Mouse (Mus musculus): ENCODE results near the gene Slit3. TPM values are rescaled to one million over a fixed set of nuclear protein-coding genes. Genes with fewer than 3 reads are reported as not detected.

The Slit3 gene
- total and polyA plus RNA-seq, 2 experiments: 0.09 to 0.12 TPM

- no peak overlapping the region for H3K9ac ChIP-seq (ENCODE audit: low read depth, low read length)
- no peak for DNase-seq (ENCODE audit: extremely low read depth, low read depth, low spot score)
- no peaks in the 10 kb centered on the region for H3K4me1 ChIP-seq (ENCODE audit: control insufficient read depth, insufficient read depth, low read length)
- no peak overlapping the region for H3K4me3 ChIP-seq (ENCODE audit: insufficient read depth, low read depth, low read length)
- WGBS: 88% methylated on average over 2 of the region's 2 CpGs
- H3K79me2 ChIP-seq (ENCODE audit: control insufficient read depth, insufficient read depth, low read length): no peaks in the 10 kb centered on the region
- no peaks in the 10 kb centered on the region for H3K27me3 ChIP-seq (ENCODE audit: control insufficient read depth, insufficient read depth, low read length)
- no peak for TF ChIP-seq POLR2A (IDR thresholded peaks at IDR 0.05; ENCODE audit: extremely low read depth, insufficient read depth, low read length)
- TF ChIP-seq CTCF (IDR thresholded peaks at IDR 0.05; ENCODE audit: low read depth, low read length): no peak
- no peaks in the 10 kb centered on the region for H3K36me3 ChIP-seq (ENCODE audit: control insufficient read depth, insufficient read depth, low read length)
- no peak overlapping the region for H3K27ac ChIP-seq (replicated peaks; ENCODE audit: insufficient read depth, low read depth, low read length)
Observed at GRCm38 (mm10) chr11:35558311-35558710, 437.3 kb downstream of the Slit3 start.

GRCm38 (mm10) chr11:35559386-35559785 is 438.4 kb downstream of the Slit3 start:
- Histone ChIP-seq H3K27ac (replicated peaks; ENCODE audit: insufficient read depth, low read depth, low read length) (no peak overlapping the region), H3K27me3 (ENCODE audit: control insufficient read depth, insufficient read depth, low read length) (no peaks in the 10 kb centered on the region), H3K36me3 (ENCODE audit: control insufficient read depth, insufficient read depth, low read length) (no peaks in the 10 kb centered on the region), H3K79me2 (ENCODE audit: control insufficient read depth, insufficient read depth, low read length) (no peaks in the 10 kb centered on the region), H3K9ac (ENCODE audit: low read depth, low read length) (no peak overlapping the region), H3K4me1 (ENCODE audit: control insufficient read depth, insufficient read depth, low read length) (no peaks in the 10 kb centered on the region), H3K4me3 (ENCODE audit: insufficient read depth, low read depth, low read length) (no peak overlapping the region)
- 88% methylated on average over 3 of the region's 3 CpGs for WGBS
- no peak for TF ChIP-seq POLR2A (IDR thresholded peaks at IDR 0.05; ENCODE audit: extremely low read depth, insufficient read depth, low read length)
- no peak for TF ChIP-seq CTCF (IDR thresholded peaks at IDR 0.05; ENCODE audit: low read depth, low read length)
- DNase-seq (ENCODE audit: extremely low read depth, low read depth, low spot score): no peak

GRCm38 (mm10) chr11:35561760-35562159 is 440.7 kb downstream of the Slit3 start:
- TF ChIP-seq CTCF (IDR thresholded peaks at IDR 0.05; ENCODE audit: low read depth, low read length) (no peak), POLR2A (IDR thresholded peaks at IDR 0.05; ENCODE audit: extremely low read depth, insufficient read depth, low read length) (no peak)
- Histone ChIP-seq H3K36me3 (ENCODE audit: control insufficient read depth, insufficient read depth, low read length) (no peaks in the 10 kb centered on the region), H3K9ac (ENCODE audit: low read depth, low read length) (no peak overlapping the region), H3K27me3 (ENCODE audit: control insufficient read depth, insufficient read depth, low read length) (no peaks in the 10 kb centered on the region), H3K27ac (replicated peaks; ENCODE audit: insufficient read depth, low read depth, low read length) (no peak overlapping the region), H3K4me1 (ENCODE audit: control insufficient read depth, insufficient read depth, low read length) (no peaks in the 10 kb centered on the region), H3K4me3 (ENCODE audit: insufficient read depth, low read depth, low read length) (no peak overlapping the region), H3K79me2 (ENCODE audit: control insufficient read depth, insufficient read depth, low read length) (no peaks in the 10 kb centered on the region)
- WGBS: 86% methylated on average over 9 of the region's 9 CpGs
- DNase-seq (ENCODE audit: extremely low read depth, low read depth, low spot score): no peak

GRCm38 (mm10) chr11:35565322-35565721 is 444.3 kb downstream of the Slit3 start:
- Histone ChIP-seq H3K79me2 (ENCODE audit: control insufficient read depth, insufficient read depth, low read length) (no peaks in the 10 kb centered on the region), H3K4me1 (ENCODE audit: control insufficient read depth, insufficient read depth, low read length) (no peaks in the 10 kb centered on the region), H3K36me3 (ENCODE audit: control insufficient read depth, insufficient read depth, low read length) (no peaks in the 10 kb centered on the region), H3K27me3 (ENCODE audit: control insufficient read depth, insufficient read depth, low read length) (no peaks in the 10 kb centered on the region), H3K9ac (ENCODE audit: low read depth, low read length) (no peak overlapping the region), H3K27ac (replicated peaks; ENCODE audit: insufficient read depth, low read depth, low read length) (no peak overlapping the region), H3K4me3 (ENCODE audit: insufficient read depth, low read depth, low read length) (no peak overlapping the region)
- TF ChIP-seq CTCF (IDR thresholded peaks at IDR 0.05; ENCODE audit: low read depth, low read length) (no peak), POLR2A (IDR thresholded peaks at IDR 0.05; ENCODE audit: extremely low read depth, insufficient read depth, low read length) (no peak)
- no peak for DNase-seq (ENCODE audit: extremely low read depth, low read depth, low spot score)
- WGBS: 30% methylated on average over 6 of the region's 6 CpGs

- DNase-seq (ENCODE audit: extremely low read depth, low read depth, low spot score): no peak
- H3K4me1 ChIP-seq (ENCODE audit: control insufficient read depth, insufficient read depth, low read length): no peaks in the 10 kb centered on the region
- H3K9ac ChIP-seq (ENCODE audit: low read depth, low read length): no peak overlapping the region
- H3K27me3 ChIP-seq (ENCODE audit: control insufficient read depth, insufficient read depth, low read length): no peaks in the 10 kb centered on the region
- no peak overlapping the region for H3K4me3 ChIP-seq (ENCODE audit: insufficient read depth, low read depth, low read length)
- H3K36me3 ChIP-seq (ENCODE audit: control insufficient read depth, insufficient read depth, low read length): no peaks in the 10 kb centered on the region
- no peak overlapping the region for H3K27ac ChIP-seq (replicated peaks; ENCODE audit: insufficient read depth, low read depth, low read length)
- WGBS: 74% methylated on average over 3 of the region's 3 CpGs
- no peaks in the 10 kb centered on the region for H3K79me2 ChIP-seq (ENCODE audit: control insufficient read depth, insufficient read depth, low read length)
- no peak for TF ChIP-seq CTCF (IDR thresholded peaks at IDR 0.05; ENCODE audit: low read depth, low read length)
- TF ChIP-seq POLR2A (IDR thresholded peaks at IDR 0.05; ENCODE audit: extremely low read depth, insufficient read depth, low read length): no peak
Observed at GRCm38 (mm10) chr11:35566686-35567085, 445.7 kb downstream of the Slit3 start.

GRCm38 (mm10) chr11:35569126-35569916 is 448.3 kb downstream of the Slit3 start:
- 80% methylated on average over 6 of the region's 6 CpGs for WGBS
- Histone ChIP-seq H3K27me3 (ENCODE audit: control insufficient read depth, insufficient read depth, low read length) (no peaks in the 10 kb centered on the region), H3K4me3 (ENCODE audit: insufficient read depth, low read depth, low read length) (no peak overlapping the region), H3K79me2 (ENCODE audit: control insufficient read depth, insufficient read depth, low read length) (no peaks in the 10 kb centered on the region), H3K36me3 (ENCODE audit: control insufficient read depth, insufficient read depth, low read length) (no peaks in the 10 kb centered on the region), H3K27ac (replicated peaks; ENCODE audit: insufficient read depth, low read depth, low read length) (no peak overlapping the region), H3K4me1 (ENCODE audit: control insufficient read depth, insufficient read depth, low read length) (no peaks in the 10 kb centered on the region), H3K9ac (ENCODE audit: low read depth, low read length) (no peak overlapping the region)
- DNase-seq (ENCODE audit: extremely low read depth, low read depth, low spot score): no peak
- no peak for TF ChIP-seq CTCF (IDR thresholded peaks at IDR 0.05; ENCODE audit: low read depth, low read length)
